Mouse (Mus musculus): Measurements from ENCODE around the gene Itgb6. TPM values are rescaled to one million over a fixed set of nuclear protein-coding genes. Genes with fewer than 3 reads are reported as not detected.

Gene Itgb6
- polyA plus RNA-seq, 1 experiment from 2014 or later: 0.06 TPM

- DNase-seq: no peak
- H3K9me3 ChIP-seq (ENCODE audit: low read length): no peaks in the 10 kb centered on the region
Observed at GRCm38 (mm10) chr2:60710317-60710716, 12.1 kb downstream of the Itgb6 start.

DNA sequence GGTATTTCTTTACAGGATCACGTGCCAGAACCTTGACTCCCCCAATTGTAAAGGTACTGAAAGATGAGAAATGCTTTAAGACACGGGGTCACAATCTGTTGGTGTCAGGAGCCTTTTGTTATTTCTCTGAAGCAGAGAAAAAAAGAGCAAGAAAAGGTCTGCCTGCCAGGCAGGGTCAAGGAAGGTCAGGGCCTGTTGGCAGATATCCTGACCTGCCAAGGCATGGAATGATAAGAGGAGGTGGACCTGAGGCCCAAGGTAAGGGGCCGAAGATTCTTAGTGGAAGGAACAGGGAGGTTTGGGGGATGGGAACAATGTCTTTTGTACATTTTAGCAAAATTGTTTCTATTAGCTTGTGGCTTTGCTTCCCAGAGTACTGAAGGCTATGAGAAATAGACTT is 13.8 kb downstream of the Itgb6 start:
- Histone ChIP-seq H3K27ac (ENCODE audit: low read depth) (no peak overlapping the region), H3K9me3 (ENCODE audit: low read length) (no peaks in the 10 kb centered on the region), H3K4me3 (ENCODE audit: low read depth, low read length) (no peak overlapping the region), H3K4me2 (ENCODE audit: low read depth, low read length) (no peak overlapping the region), H3K36me3 (replicated peaks; ENCODE audit: insufficient read depth, low read length) (no peaks in the 10 kb centered on the region), H3K4me1 (ENCODE audit: insufficient read depth) (no peaks in the 10 kb centered on the region), H3K27me3 (ENCODE audit: insufficient read depth, low read length) (no peaks in the 10 kb centered on the region), H3K9ac (replicated peaks) (no peak overlapping the region)
- no peak for ATAC-seq
- no peak for DNase-seq
- no peak for TF ChIP-seq CTCF (IDR thresholded peaks at IDR 0.05; ENCODE audit: low read depth)
- TF ChIP-seq EP300 (IDR thresholded peaks at IDR 0.05; ENCODE audit: low read depth): no peak
- 44% methylated on average over 3 of the region's 3 CpGs for WGBS (ENCODE audit: insufficient replicate concordance)

More at GRCm38 (mm10) chr2:60710317-60710716, 12.1 kb downstream of the Itgb6 start:
- Histone ChIP-seq H3K27ac (ENCODE audit: low read depth) (no peak overlapping the region), H3K36me3 (replicated peaks; ENCODE audit: insufficient read depth, low read length) (no peaks in the 10 kb centered on the region), H3K27me3 (ENCODE audit: insufficient read depth, low read length) (no peaks in the 10 kb centered on the region), H3K4me1 (ENCODE audit: insufficient read depth) (no peaks in the 10 kb centered on the region), H3K9ac (replicated peaks) (no peak overlapping the region), H3K4me2 (ENCODE audit: low read depth, low read length) (no peak overlapping the region), H3K4me3 (ENCODE audit: low read depth, low read length) (no peak overlapping the region)
- whole genome bisulfite sequencing (ENCODE audit: insufficient replicate concordance): 85% methylated on average over 4 of the region's 4 CpGs
- ATAC-seq: no peak
- TF ChIP-seq CTCF (IDR thresholded peaks at IDR 0.05; ENCODE audit: low read depth) (no peak), EP300 (IDR thresholded peaks at IDR 0.05; ENCODE audit: low read depth) (no peak)

DNA sequence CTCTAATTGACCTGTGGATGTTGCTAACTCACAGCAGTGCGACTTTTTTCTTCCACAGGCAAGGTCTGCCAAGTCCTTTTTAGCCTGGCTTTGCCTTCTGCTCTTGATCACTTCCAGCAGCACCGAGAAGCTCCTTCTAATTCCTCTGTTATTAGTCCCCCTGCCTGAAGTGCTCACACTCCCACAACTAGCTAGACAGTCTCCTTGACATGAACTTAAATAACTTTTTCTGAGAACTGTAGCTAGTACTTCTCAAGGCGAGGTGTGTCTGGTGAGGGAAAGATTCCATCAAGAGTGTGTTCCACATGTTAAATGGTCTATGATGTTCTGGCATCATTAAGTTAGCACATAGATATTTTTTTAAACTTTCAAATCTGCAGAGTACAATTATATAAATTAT is 15.6 kb downstream of the Itgb6 start:
- Histone ChIP-seq H3K27me3 (ENCODE audit: insufficient read depth, low read length) (no peaks in the 10 kb centered on the region), H3K9me3 (ENCODE audit: low read length) (no peaks in the 10 kb centered on the region), H3K27ac (ENCODE audit: low read depth) (no peak overlapping the region), H3K4me1 (ENCODE audit: insufficient read depth) (no peaks in the 10 kb centered on the region), H3K4me3 (ENCODE audit: low read depth, low read length) (no peak overlapping the region), H3K36me3 (replicated peaks; ENCODE audit: insufficient read depth, low read length) (no peaks in the 10 kb centered on the region), H3K9ac (replicated peaks) (no peak overlapping the region), H3K4me2 (ENCODE audit: low read depth, low read length) (no peak overlapping the region)
- ATAC-seq (no peak), DNase-seq (no peak)
- no peak for TF ChIP-seq CTCF (IDR thresholded peaks at IDR 0.05; ENCODE audit: low read depth)
- no peak for TF ChIP-seq EP300 (IDR thresholded peaks at IDR 0.05; ENCODE audit: low read depth)
- WGBS (ENCODE audit: insufficient replicate concordance): 73% methylated on average over 3 of the region's 3 CpGs

GRCm38 (mm10) chr2:60705426-60705825 is 17.0 kb downstream of the Itgb6 start:
- H3K9me3 ChIP-seq (ENCODE audit: low read length): no peaks in the 10 kb centered on the region
- no peak overlapping the region for H3K27ac ChIP-seq (ENCODE audit: low read depth)
- no peak for ATAC-seq
- no peak overlapping the region for H3K4me2 ChIP-seq (ENCODE audit: low read depth, low read length)
- WGBS (ENCODE audit: insufficient replicate concordance): 78% methylated on average over 8 of the region's 8 CpGs
- H3K27me3 ChIP-seq (ENCODE audit: insufficient read depth, low read length): no peaks in the 10 kb centered on the region
- H3K4me3 ChIP-seq (ENCODE audit: low read depth, low read length): no peak overlapping the region
- TF ChIP-seq CTCF (IDR thresholded peaks at IDR 0.05; ENCODE audit: low read depth) (no peak), EP300 (IDR thresholded peaks at IDR 0.05; ENCODE audit: low read depth) (no peak)
- DNase-seq: no peak
- H3K4me1 ChIP-seq (ENCODE audit: insufficient read depth): no peaks in the 10 kb centered on the region
- H3K9ac ChIP-seq (replicated peaks): no peak overlapping the region
- no peaks in the 10 kb centered on the region for H3K36me3 ChIP-seq (replicated peaks; ENCODE audit: insufficient read depth, low read length)

DNA sequence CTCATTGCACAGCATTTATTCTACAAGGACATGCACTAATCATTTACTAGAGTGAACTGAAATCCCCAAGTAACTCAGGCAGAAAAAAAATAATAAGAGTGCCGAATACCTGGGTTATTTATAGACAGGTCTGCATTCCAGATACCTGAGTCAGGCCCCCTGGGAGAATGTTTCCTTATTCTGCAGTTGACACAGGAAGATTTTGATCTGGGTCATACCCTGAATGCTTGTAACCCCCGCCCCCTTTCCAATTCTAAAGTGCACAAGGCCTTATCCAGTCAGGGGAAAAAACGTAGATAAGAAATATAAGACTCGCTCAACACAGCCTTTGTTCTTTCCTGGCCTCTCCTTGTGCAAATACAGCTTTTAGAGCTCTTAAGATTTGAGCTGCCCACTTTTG is 19.1 kb downstream of the Itgb6 start:
- no peaks in the 10 kb centered on the region for H3K4me1 ChIP-seq (ENCODE audit: insufficient read depth)
- DNase-seq (no peak), ATAC-seq (no peak)

GRCm38 (mm10) chr2:60700956-60701355 is 21.5 kb downstream of the Itgb6 start:
- no peaks in the 10 kb centered on the region for H3K36me3 ChIP-seq (replicated peaks; ENCODE audit: insufficient read depth, low read length)
- ATAC-seq (no peak), DNase-seq (no peak)
- H3K27me3 ChIP-seq (ENCODE audit: insufficient read depth, low read length): no peaks in the 10 kb centered on the region
- 74% methylated on average over 4 of the region's 4 CpGs for WGBS (ENCODE audit: insufficient replicate concordance)
- H3K27ac ChIP-seq (ENCODE audit: low read depth): no peak overlapping the region
- H3K4me3 ChIP-seq (ENCODE audit: low read depth, low read length): no peak overlapping the region
- H3K9ac ChIP-seq (replicated peaks): no peak overlapping the region
- no peaks in the 10 kb centered on the region for H3K9me3 ChIP-seq (ENCODE audit: low read length)
- TF ChIP-seq CTCF (IDR thresholded peaks at IDR 0.05; ENCODE audit: low read depth) (no peak), EP300 (IDR thresholded peaks at IDR 0.05; ENCODE audit: low read depth) (no peak)
- H3K4me2 ChIP-seq (ENCODE audit: low read depth, low read length): no peak overlapping the region
- no peaks in the 10 kb centered on the region for H3K4me1 ChIP-seq (ENCODE audit: insufficient read depth)

More for the DNA sequence above, 19.1 kb downstream of the Itgb6 start:
- H3K27ac ChIP-seq (ENCODE audit: low read depth): no peak overlapping the region
- 33% methylated on average over 4 of the region's 4 CpGs for WGBS (ENCODE audit: insufficient replicate concordance)
- H3K9ac ChIP-seq (replicated peaks): no peak overlapping the region
- no peaks in the 10 kb centered on the region for H3K27me3 ChIP-seq (ENCODE audit: insufficient read depth, low read length)
- H3K4me3 ChIP-seq (ENCODE audit: low read depth, low read length): no peak overlapping the region
- no peak overlapping the region for H3K4me2 ChIP-seq (ENCODE audit: low read depth, low read length)
- no peaks in the 10 kb centered on the region for H3K9me3 ChIP-seq (ENCODE audit: low read length)
- H3K36me3 ChIP-seq (replicated peaks; ENCODE audit: insufficient read depth, low read length): no peaks in the 10 kb centered on the region
- TF ChIP-seq CTCF (IDR thresholded peaks at IDR 0.05; ENCODE audit: low read depth) (no peak), EP300 (IDR thresholded peaks at IDR 0.05; ENCODE audit: low read depth) (no peak)

GRCm38 (mm10) chr2:60700013-60700412 is 22.4 kb downstream of the Itgb6 start:
- WGBS (ENCODE audit: insufficient replicate concordance): 66% methylated on average over 3 of the region's 3 CpGs
- Histone ChIP-seq H3K27ac (ENCODE audit: low read depth) (no peak overlapping the region), H3K9me3 (ENCODE audit: low read length) (no peaks in the 10 kb centered on the region), H3K9ac (replicated peaks) (no peak overlapping the region), H3K27me3 (ENCODE audit: insufficient read depth, low read length) (no peaks in the 10 kb centered on the region), H3K4me1 (ENCODE audit: insufficient read depth) (no peaks in the 10 kb centered on the region), H3K4me2 (ENCODE audit: low read depth, low read length) (no peak overlapping the region), H3K4me3 (ENCODE audit: low read depth, low read length) (no peak overlapping the region), H3K36me3 (replicated peaks; ENCODE audit: insufficient read depth, low read length) (no peaks in the 10 kb centered on the region)
- DNase-seq (no peak), ATAC-seq (no peak)
- TF ChIP-seq CTCF (IDR thresholded peaks at IDR 0.05; ENCODE audit: low read depth): no peak
- no peak for TF ChIP-seq EP300 (IDR thresholded peaks at IDR 0.05; ENCODE audit: low read depth)

All from liver, postnatal 0 days (tissue).